Mouse (Mus musculus): ENCODE results near the gene Cox19.

Cox19 gene

GRCm38 (mm10) chr5:139351134-139351533 lies at the start of gene Cox19:
Gene Cox19, minus strand, starts transcription at chr5:139351418.
- no peak for DNase-seq

GRCm38 (mm10) chr5:139399991-139400390 lies 48.8 kb upstream of the Cox19 start:
- peak; percentile 91 for DNase-seq

GRCm38 (mm10) chr5:139398786-139399185 lies 47.6 kb upstream of the Cox19 start:
- peak; percentile 89 for DNase-seq

GRCm38 (mm10) chr5:139397959-139398753 lies 46.9 kb upstream of the Cox19 start:
- peak; percentile 99 for DNase-seq

- peak; percentile 91 for DNase-seq
Measured at GRCm38 (mm10) chr5:139397359-139397916, 46.2 kb upstream of the Cox19 start.

- no peak for DNase-seq
Measured at GRCm38 (mm10) chr5:139395528-139395927, 44.3 kb upstream of the Cox19 start.

- peak; percentile 94 for DNase-seq
Measured at GRCm38 (mm10) chr5:139394399-139394798, 43.2 kb upstream of the Cox19 start.

GRCm38 (mm10) chr5:139393197-139393588 lies 42.0 kb upstream of the Cox19 start:
- DNase-seq, result peak; percentile 89

- DNase-seq, result peak; percentile 93
Measured at GRCm38 (mm10) chr5:139392219-139393196, 41.3 kb upstream of the Cox19 start.

GRCm38 (mm10) chr5:139391309-139391990 lies 40.2 kb upstream of the Cox19 start:
- DNase-seq, result peak; percentile 96

- peak; percentile 91 for DNase-seq
Measured at GRCm38 (mm10) chr5:139390324-139391119, 39.3 kb upstream of the Cox19 start.

- DNase-seq, result peak; percentile 99
Measured at GRCm38 (mm10) chr5:139389676-139390061, 38.5 kb upstream of the Cox19 start.

GRCm38 (mm10) chr5:139388694-139389675 lies 37.8 kb upstream of the Cox19 start:
- peak; percentile 95 for DNase-seq

- DNase-seq, result peak; percentile 98
Measured at GRCm38 (mm10) chr5:139388195-139388570, 37.0 kb upstream of the Cox19 start.

GRCm38 (mm10) chr5:139387329-139388194 lies 36.3 kb upstream of the Cox19 start:
- DNase-seq, result peak; percentile 95

- peak; percentile 93 for DNase-seq
Measured at GRCm38 (mm10) chr5:139386047-139386446, 34.8 kb upstream of the Cox19 start.

- DNase-seq, result peak; percentile 98
Measured at GRCm38 (mm10) chr5:139384531-139384930, 33.3 kb upstream of the Cox19 start.

- peak; percentile 94 for DNase-seq
Measured at GRCm38 (mm10) chr5:139383234-139383633, 32.0 kb upstream of the Cox19 start.

- peak; percentile 99 for DNase-seq
Measured at GRCm38 (mm10) chr5:139382760-139383159, 31.5 kb upstream of the Cox19 start.

All from heart, adult 11 months (tissue).